Mouse (Mus musculus) layer of hippocampus, adult 2 months (tissue): ENCODE results near the gene Slc35f2. TPM values are rescaled to one million over a fixed set of nuclear protein-coding genes. Genes with fewer than 3 reads are reported as not detected.

Experiments
- DNase-seq, 2 experiments: peaks; one replicate each; pipeline ENCODE4 v3.0.0; 2022; ENCODE audit warnings: low spot score in 2 of 2
- H3K27ac ChIP-seq: fragments of 200-600 bp; 2 replicates; pipeline ENCODE4 v1.8.1; 2022
- H3K4me3 ChIP-seq: fragments of 200-600 bp; 2 replicates; pipeline ENCODE4 v1.8.1; 2022; ENCODE audit warnings: mild to moderate bottlenecking
- CTCF ChIP-seq: fragments of 200-600 bp; conservative IDR thresholded peaks from 2 replicates; pipeline ENCODE4 v1.8.1; 2022; ENCODE audit warnings: antibody characterized with exemption, mild to moderate bottlenecking, moderate library complexity
- total RNA-seq, 2 experiments: library from RNA; stranded (reverse); gene quantifications; 2 replicates each; pipeline ENCODE4 v1.2.3; 2021

Slc35f2 gene
- total RNA-seq, 2 experiments from 2014 or later, result 4.7 to 5.0 TPM

- Histone ChIP-seq H3K4me3 (no peak overlapping the region), H3K27ac (peak overlapping the region; percentile 61; the same call in 1 of the 2 replicates)
- DNase-seq, result no peak
- no peak for TF ChIP-seq CTCF
Measured at GRCm38 (mm10) chr9:53793830-53794330, 22.5 kb downstream of the Slc35f2 start.

GRCm38 (mm10) chr9:53794490-53794889 lies 23.2 kb downstream of the Slc35f2 start:
- DNase-seq, result no peak
- TF ChIP-seq CTCF, result no peak
- Histone ChIP-seq H3K4me3 (no peak overlapping the region), H3K27ac (peak overlapping the region; percentile 64)

GRCm38 (mm10) chr9:53795351-53795750 lies 24.0 kb downstream of the Slc35f2 start:
- Histone ChIP-seq H3K27ac (peak overlapping the region; percentile 64), H3K4me3 (no peak overlapping the region)
- no peak for TF ChIP-seq CTCF
- DNase-seq, result no peak

GRCm38 (mm10) chr9:53796386-53796785 lies 25.0 kb downstream of the Slc35f2 start:
- H3K27ac ChIP-seq, result no peak overlapping the region; the same call in 1 of the 2 replicates
- DNase-seq, result no peak
- TF ChIP-seq CTCF, result no peak

GRCm38 (mm10) chr9:53797141-53797540 lies 25.8 kb downstream of the Slc35f2 start:
- H3K27ac ChIP-seq, result no peak overlapping the region
- DNase-seq, result no peak
- H3K4me3 ChIP-seq, result no peak overlapping the region
- TF ChIP-seq CTCF, result no peak

More at GRCm38 (mm10) chr9:53796386-53796785, 25.0 kb downstream of the Slc35f2 start:
- H3K4me3 ChIP-seq, result no peak overlapping the region

GRCm38 (mm10) chr9:53802921-53803320 lies 31.6 kb downstream of the Slc35f2 start:
- Histone ChIP-seq H3K4me3 (no peak overlapping the region), H3K27ac (no peak overlapping the region)
- DNase-seq, result no peak
- TF ChIP-seq CTCF, result no peak

GRCm38 (mm10) chr9:53806496-53807086 lies 35.3 kb downstream of the Slc35f2 start:
- TF ChIP-seq CTCF, result no peak

GRCm38 (mm10) chr9:53813418-53813817 lies 42.1 kb downstream of the Slc35f2 start:
- H3K4me3 ChIP-seq, result no peak overlapping the region
- DNase-seq, result no peak
- no peak for TF ChIP-seq CTCF
- no peak overlapping the region for H3K27ac ChIP-seq

More at GRCm38 (mm10) chr9:53806496-53807086, 35.3 kb downstream of the Slc35f2 start:
- Histone ChIP-seq H3K4me3 (no peak overlapping the region), H3K27ac (no peak overlapping the region)
- DNase-seq, result no peak

- Histone ChIP-seq H3K27ac (no peak overlapping the region), H3K4me3 (no peak overlapping the region)
- DNase-seq, result peak; percentile 24 to 72
- peak; percentile 91 for TF ChIP-seq CTCF
Measured at GRCm38 (mm10) chr9:53818760-53819159, 47.4 kb downstream of the Slc35f2 start.

- no peak for DNase-seq
- Histone ChIP-seq H3K27ac (peak overlapping the region; percentile 54; the same call in 1 of the 2 replicates), H3K4me3 (no peak overlapping the region)
- peak; percentile 82 for TF ChIP-seq CTCF
Measured at GRCm38 (mm10) chr9:53825318-53825717, 54.0 kb downstream of the Slc35f2 start.

- peak; percentile 73 for TF ChIP-seq CTCF
- peak overlapping the region; percentile 93 for H3K27ac ChIP-seq
- peak; percentile 56 to 58 for DNase-seq
- peak overlapping the region; percentile 63 for H3K4me3 ChIP-seq
Measured at GRCm38 (mm10) chr9:53829081-53829865, 57.9 kb downstream of the Slc35f2 start.

- H3K4me3 ChIP-seq, result peak overlapping the region; percentile 63
- peak overlapping the region; percentile 93 for H3K27ac ChIP-seq
- no peak for TF ChIP-seq CTCF
- DNase-seq, result no peak
Measured at GRCm38 (mm10) chr9:53829866-53830209, 58.5 kb downstream of the Slc35f2 start.

GRCm38 (mm10) chr9:53835039-53835438 lies 63.7 kb downstream of the Slc35f2 start:
- no peak for TF ChIP-seq CTCF
- H3K27ac ChIP-seq, result no peak overlapping the region
- no peak for DNase-seq
- H3K4me3 ChIP-seq, result no peak overlapping the region
